Mouse (Mus musculus): ENCODE measurements around the gene C77080.

The C77080 gene

GRCm38 (mm10) chr4:129241898-129242297, 19.3 kb downstream of the C77080 start:
- in situ Hi-C loops (cut with MboI, MseI), result loop anchor here (10.0 kb wide), 1 partner anchor 1403 kb away; no protein-coding TSS in a partner anchor

GRCm38 (mm10) chr4:129239075-129239474, 22.1 kb downstream of the C77080 start:
- in situ Hi-C loops (cut with MboI, MseI), result no loop called here

- in situ Hi-C loops (cut with MboI, MseI), result no loop called here
These were observed 22.6 kb downstream of the C77080 start for GRCm38 (mm10) chr4:129238579-129239016.

GRCm38 (mm10) chr4:129237843-129238441, 23.3 kb downstream of the C77080 start:
- in situ Hi-C loops (cut with MboI, MseI), result no loop called here

GRCm38 (mm10) chr4:129236236-129236813, 24.9 kb downstream of the C77080 start:
- in situ Hi-C loops (cut with MboI, MseI), result no loop called here

GRCm38 (mm10) chr4:129235147-129235546, 26.1 kb downstream of the C77080 start:
- in situ Hi-C loops (cut with MboI, MseI), result no loop called here

GRCm38 (mm10) chr4:129234488-129234887, 26.7 kb downstream of the C77080 start:
- in situ Hi-C loops (cut with MboI, MseI), result no loop called here

GRCm38 (mm10) chr4:129232561-129233360, 28.4 kb downstream of the C77080 start:
- in situ Hi-C loops (cut with MboI, MseI), result no loop called here

- in situ Hi-C loops (cut with MboI, MseI), result no loop called here
These were observed 29.4 kb downstream of the C77080 start for GRCm38 (mm10) chr4:129231594-129232450.

GRCm38 (mm10) chr4:129230926-129231325, 30.3 kb downstream of the C77080 start:
- in situ Hi-C loops (cut with MboI, MseI), result no loop called here

- in situ Hi-C loops (cut with MboI, MseI), result no loop called here
These were observed 33.2 kb downstream of the C77080 start for GRCm38 (mm10) chr4:129227985-129228381.

GRCm38 (mm10) chr4:129227170-129227984, 33.8 kb downstream of the C77080 start:
- in situ Hi-C loops (cut with MboI, MseI), result no loop called here

- in situ Hi-C loops (cut with MboI, MseI), result no loop called here
These were observed 34.7 kb downstream of the C77080 start for GRCm38 (mm10) chr4:129226441-129226963.

GRCm38 (mm10) chr4:129225315-129225714, 35.9 kb downstream of the C77080 start:
- in situ Hi-C loops (cut with MboI, MseI), result no loop called here

GRCm38 (mm10) chr4:129223421-129224281, 37.6 kb downstream of the C77080 start:
- in situ Hi-C loops (cut with MboI, MseI), result no loop called here

- in situ Hi-C loops (cut with MboI, MseI), result no loop called here
These were observed 38.9 kb downstream of the C77080 start for GRCm38 (mm10) chr4:129222019-129222925.

GRCm38 (mm10) chr4:129221097-129222010, 39.9 kb downstream of the C77080 start:
- in situ Hi-C loops (cut with MboI, MseI), result no loop called here

All from T-helper 1 cell (primary cell).